Mouse (Mus musculus) stomach, embryonic 14.5 days (tissue): Measurements from ENCODE around the gene Olfr295. TPM values are rescaled to one million over a fixed set of nuclear protein-coding genes. Genes with fewer than 3 reads are reported as not detected.

Source experiments
- ATAC-seq: fragments of 200-750 bp; cut with Nextera tagmentation; 2 replicates; pipeline ENCODE4 v1.8.0; 2017; ENCODE audit warnings: low read depth, moderate TSS enrichment; ENCODE audit not compliant: insufficient number of reproducible peaks, insufficient read depth, low FRiP score
- H3K27ac ChIP-seq: fragments of 300-500 bp; sonication (generic); 2 replicates; pipeline ENCODE4 v1.5.1; 2014; ENCODE audit warnings: mild to moderate bottlenecking, low read length, moderate library complexity, mixed read lengths
- H3K27me3 ChIP-seq: fragments of 300-500 bp; sonication (generic); 2 replicates; pipeline ENCODE4 v1.6.1; 2014; ENCODE audit warnings: low read length, control low read depth, mixed read lengths; ENCODE audit not compliant: control insufficient read depth, insufficient read depth
- H3K36me3 ChIP-seq: fragments of 300-500 bp; sonication (generic); 2 replicates; pipeline ENCODE4 v1.6.1; 2014; ENCODE audit warnings: mild to moderate bottlenecking, control low read depth, low read length, moderate library complexity, mixed read lengths; ENCODE audit not compliant: control insufficient read depth, insufficient read depth
- H3K4me1 ChIP-seq: fragments of 300-500 bp; sonication (generic); 2 replicates; pipeline ENCODE4 v1.6.1; 2014; ENCODE audit warnings: low read length, control low read depth, mixed read lengths; ENCODE audit not compliant: control insufficient read depth, insufficient read depth
- H3K4me2 ChIP-seq: fragments of 300-500 bp; sonication (generic); replicated peaks from 2 replicates; pipeline ENCODE4 v1.6.1; 2014; ENCODE audit warnings: low read depth, low read length, control low read depth
- H3K4me3 ChIP-seq: fragments of 300-500 bp; sonication (generic); 2 replicates; pipeline ENCODE4 v1.5.1; 2014; ENCODE audit warnings: low read depth, low read length, control low read depth
- H3K9ac ChIP-seq: fragments of 300-500 bp; sonication (generic); replicated peaks from 2 replicates; pipeline ENCODE4 v1.6.1; 2014; ENCODE audit warnings: low read depth, mild to moderate bottlenecking, control low read depth, low read length, moderate library complexity, mixed read lengths
- H3K9me3 ChIP-seq: fragments of 300-500 bp; sonication (generic); 2 replicates; pipeline ENCODE4 v1.6.1; 2016; ENCODE audit warnings: low read depth, low read length, control low read depth; ENCODE audit not compliant: control insufficient read depth
- WGBS: fragments of 180-500 bp; shearing (Covaris S2); extraction: QIAGEN DNeasy Blood & Tissue Kit; methylation state at CpG from one replicate; pipeline ENCODE4 v1.1.7; 2014; 5-methylcytosine and 5-hydroxymethylcytosine counted together
- polyA plus RNA-seq: library from polyadenylated mRNA; unstranded; fragments of >200 nt; fragmentation: Nextera tagmentation; extraction: Ambion mirVana; gene quantifications from 2 replicates; pipeline ENCODE4 v1.2.1, GENCODE M21; 2014

Olfr295 gene
- not detected in 2 replicates for polyA plus RNA-seq

DNA sequence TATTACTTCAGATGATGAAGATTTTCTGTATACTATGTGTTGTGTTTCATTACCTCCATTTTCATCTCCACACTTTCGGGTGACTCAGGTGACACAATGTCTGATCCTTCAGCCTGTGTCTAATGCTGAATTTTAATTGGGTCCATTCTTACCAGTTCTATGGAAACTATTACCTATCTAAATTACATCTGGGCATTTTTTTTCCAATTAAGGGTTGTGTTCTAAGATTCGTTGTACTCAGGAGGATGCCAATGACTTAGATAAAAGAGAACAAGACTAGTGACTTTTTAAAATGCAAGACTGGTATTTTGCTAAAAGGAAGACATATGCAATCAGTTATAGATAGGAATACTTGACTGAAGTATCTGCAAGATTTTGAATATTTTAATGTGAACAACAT is at the start of gene Olfr295:
TSS of gene Olfr295 (plus strand) at position 301 of the 400 bp plus-strand sequence.
- Histone ChIP-seq H3K27me3 (no peaks in the 10 kb centered on the region), H3K9ac (no peak within 1 kb of the TSS), H3K9me3 (no peaks in the 10 kb centered on the region), H3K27ac (no peak within 1 kb of the TSS), H3K36me3 (no peaks in the 10 kb centered on the region), H3K4me1 (no peaks in the 10 kb centered on the region), H3K4me3 (no peak within 1 kb of the TSS), H3K4me2 (no peak within 1 kb of the TSS)
- ATAC-seq, result no peak
- 85% methylated on average over 2 of the region's 2 CpGs for WGBS

DNA sequence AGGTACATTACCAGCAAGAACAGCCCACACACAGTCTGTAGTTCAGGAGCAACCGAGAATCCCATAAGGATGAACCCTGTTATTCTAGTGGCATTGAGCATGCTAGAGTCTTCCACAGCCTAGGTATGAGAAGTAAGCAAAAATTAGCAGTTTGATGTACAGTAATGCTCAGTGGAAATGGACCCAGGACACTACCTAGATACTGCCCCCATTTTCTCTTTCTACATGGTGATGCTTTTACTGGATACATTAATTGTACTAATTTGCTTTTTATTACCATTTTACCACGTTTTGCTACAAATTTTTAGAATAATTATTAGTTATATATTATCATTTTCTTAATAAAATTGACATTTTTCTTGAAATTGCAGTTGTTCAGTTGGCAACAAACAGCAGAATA is 32.9 kb downstream of the Olfr295 start, which contains the start of gene Olfr294:
TSS of gene Olfr294 (minus strand) at position 101 of the 400 bp plus-strand sequence.
- H3K9ac ChIP-seq, result no peak within 1 kb of the TSS
- no peak within 1 kb of the TSS for H3K4me3 ChIP-seq
- H3K27me3 ChIP-seq, result no peaks in the 10 kb centered on the region
- H3K4me2 ChIP-seq, result no peak within 1 kb of the TSS
- no peak for ATAC-seq
- no peaks in the 10 kb centered on the region for H3K4me1 ChIP-seq
- no peaks in the 10 kb centered on the region for H3K9me3 ChIP-seq
- no peaks in the 10 kb centered on the region for H3K36me3 ChIP-seq
- H3K27ac ChIP-seq, result no peak within 1 kb of the TSS
- 58% methylated on average over 2 of the region's 2 CpGs for WGBS

Other genes starting within 250 kb of the Olfr295 start
- not detected in 2 replicates for gene Olfr307, start 246.3 kb upstream of the Olfr295 start, polyA plus RNA-seq
- gene Olfr305, start 216.9 kb upstream of the Olfr295 start, polyA plus RNA-seq, result not detected in 2 replicates
- gene Olfr304, start 197.2 kb upstream of the Olfr295 start, polyA plus RNA-seq, result not detected in 2 replicates
- gene Olfr303, start 186.1 kb upstream of the Olfr295 start, polyA plus RNA-seq, result not detected in 2 replicates
- not detected in 2 replicates for gene Olfr301, start 180.0 kb upstream of the Olfr295 start, polyA plus RNA-seq
- gene Olfr299, start 123.9 kb upstream of the Olfr295 start, polyA plus RNA-seq, result not detected in 2 replicates
- not detected in 2 replicates for gene Olfr298, start 91.4 kb upstream of the Olfr295 start, polyA plus RNA-seq
- gene Olfr297, start 63.9 kb upstream of the Olfr295 start, polyA plus RNA-seq, result not detected in 2 replicates
- not detected in 2 replicates for gene Olfr294, start 32.8 kb downstream of the Olfr295 start, polyA plus RNA-seq
- gene Olfr293, start 65.2 kb downstream of the Olfr295 start, polyA plus RNA-seq, result not detected in 2 replicates
- gene Olfr292, start 104.5 kb downstream of the Olfr295 start, polyA plus RNA-seq, result not detected in 2 replicates
- not detected in 2 replicates for gene Folh1, start 192.1 kb downstream of the Olfr295 start, polyA plus RNA-seq
- gene Vmn2r77, start 211.2 kb downstream of the Olfr295 start, polyA plus RNA-seq, result not detected in 2 replicates